Mouse (Mus musculus) megakaryocyte, embryonic 14.5 days (primary cell): ENCODE measurements around the gene Dnah14. TPM values are rescaled to one million over a fixed set of nuclear protein-coding genes. Genes with fewer than 3 reads are reported as not detected.
"Not testable (repeated sequence)": the region's sequence is repeated elsewhere in the genome, so short reads cannot be mapped to it uniquely, and the experiment has no call there.

Experiments used
- H3K27me3 ChIP-seq: replicated peaks from 2 replicates; pipeline ENCODE3; 2012; ENCODE audit warnings: inconsistent platforms
- H3K36me3 ChIP-seq: replicated peaks from 2 replicates; pipeline ENCODE3; 2012; ENCODE audit warnings: low read length, inconsistent platforms, mixed read lengths
- H3K4me1 ChIP-seq: 2 replicates; pipeline ENCODE4 v1.6.1; 2012; ENCODE audit warnings: inconsistent platforms
- H3K4me3 ChIP-seq: replicated peaks from 2 replicates; pipeline ENCODE3; 2012; ENCODE audit warnings: moderate library complexity, mild to moderate bottlenecking, inconsistent platforms
- H3K9me3 ChIP-seq: 2 replicates; pipeline ENCODE4 v1.6.1; 2012; ENCODE audit warnings: inconsistent platforms
- FLI1 ChIP-seq: IDR thresholded peaks from 2 replicates; pipeline ENCODE4 v1.6.1; 2012; ENCODE audit warnings: low read length, inconsistent platforms, mixed read lengths
- GATA1 ChIP-seq: IDR thresholded peaks from 3 replicates; pipeline ENCODE4 v1.6.1; 2012; ENCODE audit warnings: mixed read lengths, low read length, inconsistent platforms, borderline replicate concordance
- polyA plus RNA-seq: library from polyadenylated mRNA; stranded (reverse); fragments of >175 nt; gene quantifications from 2 replicates; pipeline ENCODE4 v1.2.3, GENCODE M21; 2012; ENCODE audit warnings: low replicate concordance; ENCODE audit not compliant: insufficient read depth

Dnah14 gene
- polyA plus RNA-seq, 1 experiment, result not detected

DNA sequence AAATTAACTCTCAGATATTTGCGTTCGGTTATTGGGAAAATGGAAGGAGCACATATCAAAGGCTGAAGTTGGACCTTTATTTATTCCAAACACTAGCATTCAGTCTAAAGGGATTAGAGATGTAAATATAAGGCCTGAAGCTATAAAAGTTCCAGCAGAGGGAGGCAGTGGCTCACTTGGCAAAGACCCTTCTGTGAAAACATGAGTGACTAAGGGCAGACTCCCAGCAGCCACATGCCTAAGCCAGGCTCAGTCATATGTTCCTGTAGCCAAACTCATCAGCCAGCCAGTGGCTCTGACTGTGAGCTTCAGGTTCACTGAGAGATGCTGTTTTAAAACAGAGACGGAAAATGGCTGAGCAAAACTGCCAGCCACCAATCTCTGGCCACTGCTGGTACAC, 195.5 kb downstream of the Dnah14 start:
- H3K4me1 ChIP-seq, result no peaks in the 10 kb centered on the region
- TF ChIP-seq GATA1, result no peak
- H3K4me3 ChIP-seq, result no peak overlapping the region
- H3K9me3 ChIP-seq, result peaks cover 18% of the 10 kb centered on the region
- H3K36me3 ChIP-seq, result no peaks in the 10 kb centered on the region
- H3K27me3 ChIP-seq, result no peaks in the 10 kb centered on the region

DNA sequence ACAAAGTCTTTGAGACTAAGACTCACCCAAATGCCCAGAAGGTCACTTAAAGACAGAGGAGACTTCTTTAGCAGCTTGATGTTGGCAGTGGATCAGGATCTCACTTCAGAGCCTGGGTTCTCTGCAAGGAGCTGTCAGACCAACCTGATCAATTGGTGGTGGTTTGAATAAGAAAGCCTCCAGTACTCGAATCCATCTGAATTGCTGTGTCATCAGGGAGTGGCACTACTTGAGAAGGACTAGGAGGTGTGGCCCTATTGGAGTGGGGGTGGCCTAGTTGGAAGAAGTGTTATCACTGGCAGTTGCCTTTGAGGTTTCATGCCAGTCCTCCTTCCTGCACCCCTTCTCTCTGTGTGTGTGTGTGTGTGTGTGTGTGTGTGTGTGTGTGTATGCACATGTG, 200.2 kb downstream of the Dnah14 start:
- Histone ChIP-seq H3K4me1 (no peaks in the 10 kb centered on the region), H3K4me3 (no peak overlapping the region), H3K9me3 (peaks cover 12% of the 10 kb centered on the region), H3K27me3 (no peaks in the 10 kb centered on the region), H3K36me3 (no peaks in the 10 kb centered on the region)
- no peak for TF ChIP-seq GATA1
- TF ChIP-seq FLI1, result no peak

DNA sequence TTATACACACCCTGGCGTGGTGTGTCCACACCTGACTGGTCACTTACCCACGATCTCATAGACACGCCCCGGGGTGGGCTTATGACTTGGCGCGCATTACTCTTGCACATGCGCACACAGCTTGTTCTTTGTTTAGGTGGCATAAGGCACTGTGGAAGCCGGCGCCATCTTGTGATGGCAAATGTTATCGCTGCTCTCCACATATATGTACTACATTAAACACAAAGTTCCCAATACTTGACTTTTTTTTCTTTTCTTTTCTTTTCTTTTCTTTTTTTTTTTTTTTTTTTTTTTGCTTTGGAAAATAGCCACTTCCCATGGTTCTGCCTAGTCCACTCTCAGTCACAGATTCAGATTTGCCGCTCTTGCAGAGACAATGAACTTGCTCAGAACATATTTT, 206.2 kb downstream of the Dnah14 start:
- H3K4me1 ChIP-seq, H3K4me3 ChIP-seq: not testable (repeated sequence)
- H3K27me3 ChIP-seq, result peaks cover 10% of the 10 kb centered on the region

DNA sequence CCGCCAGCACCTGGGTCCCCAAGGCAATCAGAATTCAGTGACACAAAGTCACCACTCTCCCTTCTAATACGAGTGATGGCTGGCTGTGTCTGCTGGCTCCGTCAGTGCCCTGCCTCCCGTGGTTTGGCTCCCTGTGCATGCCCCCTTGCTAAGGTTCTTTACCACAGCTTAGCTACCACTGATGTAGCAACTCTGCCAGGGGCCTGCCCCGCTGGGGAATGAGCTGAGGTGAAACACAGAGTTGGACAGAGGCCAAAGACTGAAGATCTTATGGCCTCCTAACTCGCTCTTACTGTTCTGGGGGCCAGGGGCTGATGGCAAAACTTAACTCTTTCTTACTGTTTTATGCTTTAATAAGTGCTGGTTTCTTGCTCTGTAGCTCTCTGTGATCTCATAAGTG, 213.6 kb downstream of the Dnah14 start:
- H3K4me1 ChIP-seq, result no peaks in the 10 kb centered on the region
- H3K36me3 ChIP-seq, result no peaks in the 10 kb centered on the region
- peaks cover 6% of the 10 kb centered on the region; the same call in 1 of the 2 replicates for H3K9me3 ChIP-seq
- peaks cover 18% of the 10 kb centered on the region for H3K27me3 ChIP-seq
- H3K4me3 ChIP-seq, result no peak overlapping the region
- TF ChIP-seq FLI1 (no peak), GATA1 (no peak)

More for the DNA sequence above, 206.2 kb downstream of the Dnah14 start:
- not testable (repeated sequence) for H3K9me3 ChIP-seq, H3K36me3 ChIP-seq

DNA sequence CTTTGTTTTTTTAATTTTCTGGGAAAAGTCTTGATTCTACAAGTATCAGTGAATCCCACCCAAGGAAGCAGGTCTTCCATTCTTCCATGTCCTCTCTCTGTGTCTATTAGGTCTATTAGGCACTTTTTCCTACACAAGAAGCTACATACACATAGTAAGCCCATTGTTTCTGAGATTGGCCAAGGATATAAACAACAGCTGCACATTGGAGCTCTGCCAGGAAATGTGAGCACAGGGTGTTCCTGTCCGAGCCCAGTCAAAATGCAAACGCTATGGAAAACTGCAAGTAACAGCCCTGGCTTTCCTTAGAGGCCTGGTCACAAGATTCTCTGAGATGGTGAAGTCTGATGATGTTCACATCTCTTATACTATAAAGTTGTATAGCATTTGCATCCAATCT, 217.2 kb downstream of the Dnah14 start:
- no peaks in the 10 kb centered on the region for H3K36me3 ChIP-seq
- H3K9me3 ChIP-seq, result peaks cover 6% of the 10 kb centered on the region; the same call in 1 of the 2 replicates
- no peak overlapping the region for H3K4me3 ChIP-seq
- H3K27me3 ChIP-seq, result peaks cover 11% of the 10 kb centered on the region
- no peaks in the 10 kb centered on the region for H3K4me1 ChIP-seq
- no peak for TF ChIP-seq GATA1
- no peak for TF ChIP-seq FLI1

DNA sequence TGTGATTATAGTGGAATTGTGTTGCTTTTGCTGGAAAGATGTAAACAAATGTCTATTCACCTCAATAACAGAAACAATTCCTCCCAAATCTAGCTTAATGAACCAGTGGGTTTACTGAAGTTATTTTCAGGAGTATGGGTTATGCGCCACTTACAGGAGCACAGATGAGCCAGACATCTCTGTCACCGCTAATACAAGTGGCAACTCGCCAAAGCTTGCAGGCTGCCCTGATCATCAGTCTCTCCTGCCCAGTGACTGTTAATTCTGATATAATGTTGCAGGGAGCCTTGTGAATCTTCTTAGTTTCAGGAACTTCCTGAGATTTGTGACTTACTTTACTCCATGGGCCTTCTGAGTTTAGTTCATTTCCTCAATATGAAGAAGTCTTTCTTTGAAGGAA, 223.6 kb downstream of the Dnah14 start:
- Histone ChIP-seq H3K4me3 (no peak overlapping the region), H3K9me3 (peaks cover 7% of the 10 kb centered on the region), H3K27me3 (peaks cover 16% of the 10 kb centered on the region), H3K4me1 (no peaks in the 10 kb centered on the region), H3K36me3 (no peaks in the 10 kb centered on the region)
- TF ChIP-seq GATA1, result no peak
- TF ChIP-seq FLI1, result no peak

DNA sequence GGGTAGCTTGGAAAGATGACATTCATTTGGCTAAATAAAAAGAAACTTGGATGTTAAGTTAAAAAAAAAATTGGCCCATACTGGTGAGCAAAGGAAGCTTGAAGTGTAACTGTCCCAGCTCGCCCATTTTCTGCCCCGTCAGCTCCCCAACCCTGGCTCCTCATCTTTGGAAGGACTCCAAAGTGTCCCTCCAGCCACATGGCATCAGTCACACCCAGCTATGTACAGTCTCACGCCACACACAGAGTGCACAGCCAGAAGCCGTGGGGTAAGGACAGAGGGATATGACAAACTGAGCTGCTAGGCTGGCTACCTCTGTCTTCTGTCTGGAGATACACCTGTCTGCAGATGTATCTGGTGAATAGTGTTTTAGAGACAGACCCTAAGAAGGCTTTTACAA, 224.3 kb downstream of the Dnah14 start:
- peaks cover 23% of the 10 kb centered on the region for H3K27me3 ChIP-seq
- peaks cover 7% of the 10 kb centered on the region for H3K9me3 ChIP-seq
- no peak for TF ChIP-seq GATA1
- no peak for TF ChIP-seq FLI1
- no peaks in the 10 kb centered on the region for H3K36me3 ChIP-seq
- H3K4me3 ChIP-seq, result no peak overlapping the region
- no peaks in the 10 kb centered on the region for H3K4me1 ChIP-seq

DNA sequence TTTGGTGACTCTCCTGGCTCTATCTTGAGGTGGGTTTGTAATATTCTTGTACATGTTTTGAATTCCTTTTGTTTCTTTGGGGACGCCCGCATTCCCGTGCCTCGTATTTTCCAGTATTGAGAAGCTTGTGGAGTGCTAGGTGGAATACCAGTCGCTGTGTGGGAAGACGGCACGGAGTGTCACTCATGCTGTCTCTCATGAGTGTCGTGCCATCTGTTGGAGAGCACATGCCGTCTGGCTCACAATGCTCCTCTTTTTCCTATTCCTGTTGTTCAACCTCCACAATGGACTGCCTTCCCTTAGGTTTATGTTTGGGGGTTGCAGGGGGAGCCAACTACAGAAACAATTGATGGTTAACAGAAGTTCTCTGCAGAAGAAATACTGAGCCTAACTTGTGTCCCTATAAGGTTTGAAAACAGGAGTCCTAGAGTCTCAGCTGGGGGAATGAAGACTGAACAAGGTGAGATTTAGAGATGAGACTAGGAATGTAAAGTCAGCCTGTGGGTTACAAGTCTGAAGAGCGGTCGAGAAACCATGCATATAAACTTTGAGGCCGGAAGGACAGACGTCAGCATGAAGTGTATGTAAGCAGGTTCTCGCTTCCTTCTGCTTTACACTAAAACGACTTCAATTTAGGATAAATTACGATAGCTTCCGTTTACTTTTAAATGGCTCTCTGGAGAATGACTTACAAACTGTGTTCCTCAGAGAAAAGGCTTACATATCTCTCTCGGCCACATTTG, 235.3 kb downstream of the Dnah14 start:
- TF ChIP-seq GATA1 (no peak), FLI1 (no peak)
- peaks cover 9% of the 10 kb centered on the region for H3K27me3 ChIP-seq
- peaks cover 8% of the 10 kb centered on the region; the same call in 1 of the 2 replicates for H3K9me3 ChIP-seq
- H3K4me3 ChIP-seq, result peak overlapping the region; percentile 39
- H3K36me3 ChIP-seq, result peaks cover 38% of the 10 kb centered on the region
- H3K4me1 ChIP-seq, result peaks cover 10% of the 10 kb centered on the region

DNA sequence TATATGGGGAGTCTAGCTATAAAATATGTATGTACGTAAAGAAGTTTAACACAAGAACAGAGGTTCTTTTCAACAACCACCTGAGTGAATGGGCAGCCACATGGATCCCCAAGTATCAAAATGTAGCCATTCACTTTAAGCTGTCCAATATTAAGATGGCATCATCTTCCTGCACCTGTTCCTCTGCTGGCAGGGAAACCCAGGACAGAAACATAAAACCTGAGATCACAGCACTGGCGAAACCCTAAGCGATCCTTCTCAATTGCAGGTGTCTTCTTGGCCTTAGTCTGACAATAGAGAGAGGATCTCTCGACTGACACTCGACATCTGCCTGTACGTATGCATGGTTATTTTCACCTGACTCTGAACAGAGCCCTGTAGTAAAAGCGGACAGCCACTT, 250.4 kb downstream of the Dnah14 start:
- Histone ChIP-seq H3K4me3 (no peak overlapping the region), H3K36me3 (peaks cover 98% of the 10 kb centered on the region), H3K27me3 (no peaks in the 10 kb centered on the region), H3K4me1 (peaks cover 7% of the 10 kb centered on the region), H3K9me3 (no peaks in the 10 kb centered on the region)
- no peak for TF ChIP-seq FLI1
- no peak for TF ChIP-seq GATA1

DNA sequence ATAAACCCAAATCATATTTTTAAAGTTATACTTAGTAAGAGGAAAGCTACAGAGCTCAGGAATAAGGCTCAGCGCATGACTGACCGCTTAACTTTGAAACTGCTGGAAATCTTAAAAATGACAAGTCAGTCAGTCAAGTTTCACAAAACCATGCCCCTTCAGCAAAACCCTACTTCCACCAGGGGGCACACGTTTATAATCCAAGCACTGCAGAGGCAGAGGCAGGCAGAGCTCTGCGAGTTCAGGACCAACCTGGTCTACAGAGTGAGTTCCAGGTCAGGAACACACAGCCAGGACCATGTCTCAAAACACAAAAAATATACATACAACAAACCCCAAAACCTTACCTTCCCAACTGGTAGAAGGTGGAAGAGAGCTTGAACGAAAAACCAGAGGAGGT, 252.0 kb downstream of the Dnah14 start:
- Histone ChIP-seq H3K27me3 (no peaks in the 10 kb centered on the region), H3K9me3 (no peaks in the 10 kb centered on the region), H3K4me1 (peaks cover 12% of the 10 kb centered on the region), H3K4me3 (no peak overlapping the region), H3K36me3 (peaks cover 98% of the 10 kb centered on the region)
- TF ChIP-seq GATA1 (no peak), FLI1 (no peak)

DNA sequence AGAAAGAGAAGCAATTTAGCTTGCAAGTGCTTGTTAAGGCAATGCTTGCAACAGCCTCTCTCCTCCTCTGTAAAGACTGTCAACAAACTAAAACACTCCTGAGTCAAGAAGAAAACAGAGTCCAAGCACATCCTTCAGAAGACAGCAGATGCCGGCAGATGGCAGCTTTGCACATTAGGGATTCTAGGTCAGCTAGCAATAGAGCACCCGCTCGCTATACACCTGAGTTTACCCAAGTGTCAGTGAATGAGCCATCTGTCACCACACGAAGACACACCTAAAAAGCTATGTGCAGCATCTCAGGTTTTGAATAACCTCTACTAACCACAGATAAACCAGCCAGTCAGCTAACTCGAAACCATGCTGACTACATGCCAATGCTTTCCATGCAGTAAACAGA, 256.4 kb downstream of the Dnah14 start:
- Histone ChIP-seq H3K27me3 (no peaks in the 10 kb centered on the region), H3K36me3 (peaks cover 93% of the 10 kb centered on the region), H3K9me3 (no peaks in the 10 kb centered on the region), H3K4me3 (no peak overlapping the region), H3K4me1 (peaks cover 25% of the 10 kb centered on the region)
- TF ChIP-seq GATA1 (no peak), FLI1 (no peak)
